Mouse (Mus musculus) ES-E14 (cell line): ENCODE results near the gene Col1a1.

ENCODE experiments used
- CHD2 ChIP-seq: IDR thresholded peaks from 2 replicates; pipeline ENCODE4 v1.6.1; 2014; ENCODE audit warnings: mild to moderate bottlenecking, low read depth, low read length, inconsistent platforms
- HCFC1 ChIP-seq: IDR thresholded peaks from 2 replicates; pipeline ENCODE4 v1.6.1; 2012; ENCODE audit warnings: low read length, inconsistent platforms, borderline replicate concordance; ENCODE audit not compliant: insufficient read depth
- MAFK ChIP-seq: IDR thresholded peaks from 2 replicates; pipeline ENCODE4 v1.6.1; 2014; ENCODE audit warnings: mild to moderate bottlenecking, low read depth, low read length, inconsistent platforms; ENCODE audit not compliant: insufficient read depth
- ZNF384 ChIP-seq: IDR thresholded peaks from 2 replicates; pipeline ENCODE4 v1.6.1; 2012; ENCODE audit warnings: low read depth, low read length, inconsistent platforms

DNA sequence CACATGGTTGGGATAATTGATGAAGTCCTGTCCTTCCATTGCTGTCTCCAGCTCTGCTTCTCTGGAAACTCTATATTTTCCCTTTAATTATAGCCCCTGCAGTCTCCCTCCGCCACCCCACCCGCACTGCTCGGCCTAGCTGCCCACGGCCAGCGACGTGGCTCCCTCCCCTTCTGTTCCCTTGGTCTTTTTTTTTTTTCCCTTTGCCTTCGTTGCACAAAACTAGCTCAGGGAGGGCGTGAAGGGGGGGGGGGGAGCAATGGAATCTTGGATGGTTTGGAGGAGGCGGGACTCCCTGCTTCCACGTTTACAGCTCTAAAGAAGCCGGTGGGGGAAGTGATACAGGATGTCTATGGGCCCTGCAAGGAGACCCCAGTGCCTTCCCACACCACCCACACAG is 1.5 kb upstream of the Col1a1 start:
- TF ChIP-seq HCFC1 (no peak), ZNF384 (no peak), CHD2 (no peak), MAFK (no peak)
